Mouse (Mus musculus) lung, adult 2 months (tissue): ENCODE measurements around the gene Mbnl2. TPM values are rescaled to one million over a fixed set of nuclear protein-coding genes. Genes with fewer than 3 reads are reported as not detected.
A peak's percentile ranks its signal among the peaks of the same experiment; 100 is the strongest.

Source experiments
- DNase-seq: peaks from one replicate; pipeline ENCODE4 v3.0.0; 2022
- H3K4me1 ChIP-seq: fragments of 200-500 bp; 2 replicates; pipeline ENCODE4 v1.6.1; 2011; ENCODE audit warnings: low read length; ENCODE audit not compliant: control insufficient read depth, insufficient read depth
- H3K4me3 ChIP-seq: fragments of 200-500 bp; replicated peaks from 2 replicates; pipeline ENCODE3; 2011; ENCODE audit warnings: low read depth, mild to moderate bottlenecking, control low read depth, low read length; ENCODE audit errors: extremely low read depth
- CTCF ChIP-seq: fragments of 200-500 bp; IDR thresholded peaks from 2 replicates; pipeline ENCODE4 v1.5.1; 2011; ENCODE audit warnings: mild to moderate bottlenecking, low read length, control low read depth; ENCODE audit not compliant: insufficient read depth
- POLR2A ChIP-seq: fragments of 200-500 bp; IDR thresholded peaks from 2 replicates; pipeline ENCODE4 v1.6.1; 2011; ENCODE audit warnings: low read depth, mild to moderate bottlenecking, control low read depth, low read length, borderline replicate concordance; ENCODE audit errors: extremely low read depth
- WGBS: fragments of 180-500 bp; shearing (Covaris S2); methylation state at CpG from one replicate; pipeline ENCODE4 v1.1.7; 2018; 5-methylcytosine and 5-hydroxymethylcytosine counted together
- polyA plus RNA-seq: library from polyadenylated mRNA; depleted of rRNA; stranded (reverse); fragments of >200 nt; gene quantifications from 2 replicates; pipeline ENCODE4 v1.2.3, GENCODE M21; 2012

Gene Mbnl2
- polyA plus RNA-seq, 1 experiment = 130 TPM

GRCm38 (mm10) chr14:120287121-120287986 is 11.9 kb downstream of the Mbnl2 start:
- no peak overlapping the region for H3K4me3 ChIP-seq
- peaks cover 41% of the 10 kb centered on the region for H3K4me1 ChIP-seq
- TF ChIP-seq CTCF (no peak), POLR2A (no peak)
- WGBS = 31% methylated on average over 21 of the region's 21 CpGs
- no peak for DNase-seq

GRCm38 (mm10) chr14:120287987-120288275 is 12.5 kb downstream of the Mbnl2 start:
- H3K4me1 ChIP-seq = peaks cover 45% of the 10 kb centered on the region
- no peak for DNase-seq
- H3K4me3 ChIP-seq = no peak overlapping the region

GRCm38 (mm10) chr14:120288378-120289002 is 13.0 kb downstream of the Mbnl2 start:
- 46% methylated on average over 10 of the region's 10 CpGs for WGBS
- no peak for DNase-seq
- H3K4me1 ChIP-seq = peaks cover 47% of the 10 kb centered on the region
- TF ChIP-seq POLR2A = no peak
- no peak for TF ChIP-seq CTCF
- H3K4me3 ChIP-seq = no peak overlapping the region

More at GRCm38 (mm10) chr14:120287987-120288275, 12.5 kb downstream of the Mbnl2 start:
- TF ChIP-seq POLR2A (no peak), CTCF (no peak)

GRCm38 (mm10) chr14:120289065-120289464 is 13.6 kb downstream of the Mbnl2 start:
- WGBS = 16% methylated on average over 9 of the region's 9 CpGs
- Histone ChIP-seq H3K4me3 (no peak overlapping the region), H3K4me1 (peaks cover 47% of the 10 kb centered on the region)
- no peak for DNase-seq
- no peak for TF ChIP-seq CTCF
- TF ChIP-seq POLR2A = no peak

- DNase-seq = peak; percentile 13
- Histone ChIP-seq H3K4me3 (no peak overlapping the region), H3K4me1 (peaks cover 48% of the 10 kb centered on the region)
- TF ChIP-seq CTCF (no peak), POLR2A (no peak)
- WGBS = 47% methylated on average over 7 of the region's 7 CpGs
These were observed 14.1 kb downstream of the Mbnl2 start for GRCm38 (mm10) chr14:120289528-120289927.

- Histone ChIP-seq H3K4me3 (no peak overlapping the region), H3K4me1 (peaks cover 50% of the 10 kb centered on the region)
- DNase-seq = no peak
- WGBS = 85% methylated on average over 13 of the region's 13 CpGs
- TF ChIP-seq POLR2A (no peak), CTCF (no peak)
These were observed 15.8 kb downstream of the Mbnl2 start for GRCm38 (mm10) chr14:120291226-120291757.

GRCm38 (mm10) chr14:120292133-120292532 is 16.7 kb downstream of the Mbnl2 start:
- no peak for DNase-seq
- TF ChIP-seq CTCF (no peak), POLR2A (no peak)
- Histone ChIP-seq H3K4me1 (peaks cover 52% of the 10 kb centered on the region), H3K4me3 (no peak overlapping the region)
- WGBS = 62% methylated on average over 5 of the region's 5 CpGs

GRCm38 (mm10) chr14:120292617-120293195 is 17.2 kb downstream of the Mbnl2 start:
- Histone ChIP-seq H3K4me1 (peaks cover 55% of the 10 kb centered on the region), H3K4me3 (no peak overlapping the region)
- WGBS = 40% methylated on average over 6 of the region's 6 CpGs
- TF ChIP-seq CTCF = no peak
- no peak for TF ChIP-seq POLR2A
- no peak for DNase-seq

- 44% methylated on average over 6 of the region's 6 CpGs for WGBS
- Histone ChIP-seq H3K4me1 (peaks cover 55% of the 10 kb centered on the region), H3K4me3 (no peak overlapping the region)
- DNase-seq = no peak
- TF ChIP-seq POLR2A = no peak
- no peak for TF ChIP-seq CTCF
These were observed 19.0 kb downstream of the Mbnl2 start for GRCm38 (mm10) chr14:120294480-120294879.
